Mouse (Mus musculus) cerebellum, postnatal 4 days (tissue): ENCODE measurements around the gene Tenm2.

Source experiments
- DNase-seq, 2 experiments: peaks; one replicate each; pipeline ENCODE4 v3.0.0; 2022; ENCODE audit warnings: low spot score in 2 of 2, mixed read lengths in 1 of 2

The Tenm2 gene

GRCm38 (mm10) chr11:35995310-35995709 is 1240.5 kb downstream of the Tenm2 start:
- DNase-seq: no peak

DNA sequence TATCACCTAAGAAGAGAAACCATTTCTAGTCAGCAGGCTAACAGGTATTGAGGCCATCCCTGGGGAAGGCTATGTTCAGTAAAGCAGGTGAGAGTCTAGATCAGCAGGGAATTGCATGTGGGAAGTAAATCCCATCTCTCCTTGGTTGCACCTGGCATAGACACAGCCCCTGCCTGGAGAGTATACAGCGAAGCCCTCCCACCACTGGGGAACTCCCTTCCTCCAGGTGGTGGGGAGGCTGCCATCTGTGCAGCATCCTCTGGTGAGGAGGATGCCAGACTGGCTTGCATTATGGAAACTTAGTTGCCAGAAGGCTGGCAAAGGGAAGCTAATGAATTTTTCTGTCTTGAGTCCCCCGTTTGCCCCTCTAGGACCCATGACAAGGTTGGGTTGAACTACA is 1243.9 kb downstream of the Tenm2 start:
- DNase-seq: no peak

GRCm38 (mm10) chr11:35989967-35990366 is 1245.8 kb downstream of the Tenm2 start:
- no peak for DNase-seq

DNA sequence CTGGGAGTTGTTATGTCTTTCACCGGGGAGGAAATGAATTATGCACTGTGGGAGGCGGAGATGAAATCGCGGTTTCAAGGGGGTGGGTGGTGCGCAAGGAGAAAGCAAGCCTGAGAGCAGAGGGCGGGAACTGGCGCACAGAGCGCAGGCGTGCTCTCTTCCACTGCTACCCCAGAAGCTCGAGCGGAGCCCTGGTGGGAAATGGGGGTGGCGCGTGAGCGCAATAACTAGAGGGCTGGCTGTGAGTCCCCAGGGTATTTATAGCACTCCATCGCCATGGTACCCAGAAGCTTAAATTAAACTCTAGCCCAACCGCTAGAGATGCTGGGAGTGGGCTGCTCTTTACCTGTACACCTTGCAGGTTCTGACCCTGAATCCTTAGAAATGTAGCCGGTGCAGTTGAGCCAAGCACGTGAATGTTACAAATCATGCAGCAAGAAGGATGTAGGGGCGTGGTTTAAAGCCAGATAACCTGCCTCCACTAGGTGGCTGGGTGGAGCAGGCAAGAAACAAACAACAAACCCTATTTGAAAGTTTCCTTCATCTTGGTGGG is 1249.8 kb downstream of the Tenm2 start:
- no peak for DNase-seq

DNA sequence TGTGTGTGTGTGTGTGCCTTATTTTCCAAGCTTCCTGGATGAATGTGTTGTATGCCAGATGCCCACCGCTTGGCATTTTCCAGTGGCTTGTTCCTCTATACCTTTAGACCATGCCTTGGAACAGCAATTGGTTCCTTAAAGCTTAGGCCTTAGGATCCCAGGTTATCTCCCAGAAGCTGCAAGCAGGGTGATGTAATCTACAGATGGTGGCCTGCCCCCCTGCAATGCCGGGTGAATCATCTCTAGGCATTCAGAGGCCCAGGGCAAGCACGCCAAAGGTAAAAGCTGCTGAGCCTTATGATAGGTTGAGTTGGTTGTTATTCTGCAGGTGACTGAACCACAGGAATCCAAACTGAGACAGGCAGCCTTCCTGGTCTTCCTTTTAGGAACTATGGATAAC is 1253.0 kb downstream of the Tenm2 start:
- no peak for DNase-seq

DNA sequence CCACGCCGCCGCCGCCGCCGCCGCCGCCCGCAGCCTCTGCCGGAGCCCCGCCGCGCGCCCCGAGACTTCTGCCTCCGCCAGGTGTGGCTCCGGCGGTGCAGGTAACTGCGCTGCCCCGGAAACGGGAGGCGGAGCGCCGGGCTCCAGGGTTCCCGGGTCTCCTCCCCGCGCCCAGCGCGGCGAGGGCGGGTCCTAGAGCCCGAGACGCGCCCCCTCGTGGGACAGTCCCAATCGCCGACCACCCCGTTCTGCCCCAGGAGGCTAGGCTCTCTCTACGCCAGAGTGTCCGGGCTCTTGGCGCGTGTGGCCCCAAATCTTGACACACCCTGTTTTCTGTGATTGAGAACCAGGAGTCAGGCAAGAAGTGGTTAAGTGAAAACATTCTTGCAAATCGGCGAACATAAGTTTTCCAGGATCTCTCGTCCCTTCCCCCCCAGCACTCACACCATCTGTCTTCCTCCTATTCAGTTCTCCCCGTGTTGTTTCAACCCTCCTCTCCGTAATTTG is 1255.3 kb downstream of the Tenm2 start, which contains the start of gene Wwc1:
Gene Wwc1, minus strand, starts transcription at position 117 of the 507 bp plus-strand sequence.
- DNase-seq: peak; percentile 33 to 65

- peak in 1 of 2 experiments; percentile 36 for DNase-seq
These were observed 1255.9 kb downstream of the Tenm2 start for GRCm38 (mm10) chr11:35979733-35980410.

DNA sequence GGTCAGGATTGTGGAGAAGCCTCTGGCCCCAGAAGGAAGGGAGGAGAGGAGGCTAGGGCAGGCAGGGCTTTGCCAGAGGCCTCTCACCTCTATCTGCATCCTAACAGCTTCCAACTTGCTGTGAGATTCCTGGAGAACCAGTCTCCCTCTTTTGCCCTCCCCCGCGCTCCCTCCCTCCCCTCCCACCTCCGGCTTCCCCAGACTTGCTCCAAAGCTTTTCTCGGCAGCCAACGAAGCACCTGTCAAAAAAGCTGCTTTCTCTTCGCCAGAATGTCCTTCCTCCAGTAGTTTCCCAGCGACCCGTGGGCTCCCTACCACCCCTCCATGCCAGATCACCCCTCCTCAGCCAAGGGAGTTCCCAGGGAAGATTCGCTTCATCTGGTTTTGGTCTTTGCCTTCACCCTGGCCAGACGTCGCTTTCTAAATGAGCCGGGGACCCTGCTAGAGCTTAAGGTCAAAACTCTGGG is 1256.5 kb downstream of the Tenm2 start:
- no peak for DNase-seq

DNA sequence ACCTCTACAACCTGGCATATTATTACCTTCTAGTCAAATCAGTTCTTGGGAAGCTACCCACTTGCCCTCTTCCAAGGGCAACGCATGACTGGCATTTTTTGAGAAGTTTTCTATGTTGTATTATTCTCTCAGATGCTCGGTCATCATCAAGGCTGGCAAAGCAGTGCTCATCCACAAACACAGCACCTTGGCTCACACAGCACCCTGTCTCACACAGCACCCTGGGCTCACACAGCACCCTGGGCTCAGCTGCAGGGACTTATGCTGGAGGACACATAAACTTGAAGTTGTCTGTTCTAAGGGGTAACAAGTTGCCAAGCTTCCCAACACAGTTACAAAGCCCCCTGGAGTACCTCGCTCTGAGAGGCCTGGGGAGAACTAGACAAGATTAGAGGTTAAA is 1258.0 kb downstream of the Tenm2 start:
- DNase-seq: no peak

DNA sequence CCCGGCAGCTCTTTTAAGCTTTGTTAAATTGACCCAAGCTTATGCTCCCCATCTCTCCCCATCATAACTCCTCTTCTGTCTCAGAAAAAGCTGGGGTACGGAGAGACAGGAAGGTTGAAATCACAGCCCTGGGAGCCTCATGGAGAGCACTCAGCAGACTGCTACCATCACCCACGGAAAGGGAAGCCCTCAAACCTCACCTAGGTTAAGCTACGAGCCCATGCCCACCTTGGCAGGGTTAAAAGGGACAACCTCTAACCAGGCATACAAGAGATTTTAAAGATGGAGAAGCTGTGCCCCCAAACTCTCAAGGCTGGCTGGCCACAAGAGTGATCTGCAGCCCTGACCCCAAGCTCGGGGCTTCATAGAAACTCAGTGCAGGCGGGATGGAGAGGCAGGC is 1258.7 kb downstream of the Tenm2 start:
- DNase-seq: no peak

DNA sequence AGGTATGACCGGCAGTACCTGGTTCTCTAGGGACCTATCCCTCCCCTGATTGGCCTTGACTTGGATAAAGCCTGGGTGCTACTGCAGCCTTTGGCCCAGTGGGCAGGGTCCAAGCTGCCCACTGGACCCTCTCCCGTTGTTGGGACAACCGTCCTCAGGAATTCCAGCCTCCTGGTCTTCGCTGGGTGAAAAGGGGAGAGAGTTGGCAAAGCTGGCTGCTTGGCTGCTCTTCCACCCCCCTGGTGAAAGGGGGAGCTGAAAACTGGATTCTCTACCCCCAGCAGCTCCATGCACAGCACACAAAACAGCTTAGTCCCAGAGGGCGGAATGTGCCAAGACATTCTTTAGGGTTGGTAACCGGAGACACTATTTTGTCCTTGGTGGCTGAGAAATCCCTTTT is 1259.3 kb downstream of the Tenm2 start:
- DNase-seq: no peak

- no peak for DNase-seq
These were observed 1260.9 kb downstream of the Tenm2 start for GRCm38 (mm10) chr11:35974632-35975450.

DNA sequence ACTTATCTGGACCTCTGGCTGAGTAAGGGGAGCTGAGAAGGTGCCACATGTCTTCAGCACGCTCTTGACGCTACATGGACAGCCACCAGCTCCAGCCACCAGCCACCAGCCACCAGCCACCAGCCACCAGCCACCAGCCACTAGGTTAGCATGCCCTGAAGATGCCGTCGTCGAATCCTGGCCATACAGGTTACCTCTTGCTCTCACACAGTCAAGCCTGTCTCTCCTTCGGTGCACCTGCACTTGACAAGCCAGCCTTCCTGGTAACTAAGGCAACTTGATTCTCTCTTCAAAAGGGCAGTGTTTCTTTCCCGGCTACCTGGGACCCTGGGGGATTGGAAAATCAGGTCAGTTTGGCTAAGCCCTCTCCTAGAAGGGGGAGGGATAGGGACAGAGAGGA is 1262.6 kb downstream of the Tenm2 start:
- DNase-seq: no peak

- no peak for DNase-seq
These were observed 1263.4 kb downstream of the Tenm2 start for GRCm38 (mm10) chr11:35972270-35972931.

DNA sequence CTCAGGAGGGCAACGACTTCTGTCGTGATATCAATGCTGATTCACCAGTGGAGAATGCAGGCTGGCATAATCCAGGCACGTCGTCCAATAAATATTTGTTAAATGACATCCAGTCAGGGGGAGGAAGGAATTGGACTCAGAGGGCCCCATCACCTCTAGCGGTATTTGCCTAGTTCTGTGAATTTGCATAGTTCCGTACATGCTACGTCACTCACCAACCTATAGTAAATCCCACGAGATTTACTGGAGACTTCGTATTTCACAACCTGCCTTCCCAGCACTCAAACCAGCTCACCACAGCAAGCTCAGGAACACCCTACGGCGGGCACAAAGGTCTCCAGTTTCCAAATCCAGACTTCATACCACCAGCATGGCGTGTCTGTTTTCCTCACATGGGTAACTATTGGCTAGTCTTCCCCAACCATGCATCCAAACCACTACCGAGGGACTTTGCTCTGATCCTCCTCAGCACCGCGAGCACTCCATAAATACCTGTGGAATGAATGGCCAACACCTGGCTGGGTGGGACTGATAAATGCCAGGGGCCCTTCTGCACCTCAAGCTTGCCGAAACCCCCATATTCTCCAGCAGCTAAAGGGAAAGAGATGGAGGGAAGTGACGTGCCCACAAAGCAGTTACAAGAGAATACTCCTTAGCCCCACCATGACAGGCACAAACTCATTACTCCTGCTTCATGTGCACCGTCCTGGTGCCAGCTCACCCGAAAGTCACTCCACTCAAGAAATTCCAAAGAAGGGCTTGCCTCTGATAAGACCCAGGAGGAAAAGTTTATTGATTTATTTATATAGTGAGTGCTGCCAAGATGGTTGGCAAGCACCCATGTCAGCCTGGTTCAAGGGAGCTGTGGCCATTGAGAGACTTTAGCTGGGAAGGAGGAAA is 1264.7 kb downstream of the Tenm2 start:
- no peak for DNase-seq

DNA sequence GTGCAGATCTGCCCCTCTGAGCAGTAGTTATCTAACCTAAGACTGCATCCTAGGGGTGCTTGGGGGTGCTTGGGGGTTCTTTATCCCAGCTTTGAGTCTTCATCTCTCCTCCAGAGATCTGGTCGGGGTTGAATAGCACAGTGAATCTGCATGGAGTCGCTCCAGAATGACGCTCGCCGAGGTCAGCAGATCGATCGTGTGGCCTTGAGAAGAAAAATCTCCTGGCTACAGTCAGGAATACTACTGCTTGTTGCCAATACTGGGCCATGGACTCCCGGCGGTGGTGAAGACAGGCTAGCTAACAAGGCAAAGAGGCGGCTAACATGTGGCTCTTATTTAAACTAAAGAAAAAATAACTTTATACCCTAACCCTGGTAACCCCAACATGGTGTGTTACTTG is 1267.5 kb downstream of the Tenm2 start:
- no peak for DNase-seq

- DNase-seq: no peak
These were observed 1271.7 kb downstream of the Tenm2 start for GRCm38 (mm10) chr11:35963981-35964549.

DNA sequence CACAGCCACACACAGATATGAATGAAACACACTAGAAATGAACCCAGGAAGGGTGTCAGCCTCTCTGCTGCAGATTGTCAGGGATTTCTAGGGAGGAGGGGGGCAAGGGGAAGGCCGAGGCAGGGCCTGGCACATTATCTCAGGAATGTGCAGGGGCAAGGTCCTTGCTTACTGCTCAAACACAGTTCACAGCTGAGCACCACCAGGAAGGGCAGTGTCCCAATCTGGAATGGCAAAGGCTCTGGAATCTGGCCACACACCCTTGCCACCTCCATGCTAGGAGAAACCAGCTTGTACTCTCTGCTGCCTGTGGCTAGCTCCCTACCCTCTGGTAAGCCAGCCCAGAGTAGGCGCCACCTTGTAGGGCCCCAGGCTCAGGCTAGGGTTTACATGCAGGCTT is 1272.2 kb downstream of the Tenm2 start:
- DNase-seq: no peak

- no peak for DNase-seq
These were observed 1273.3 kb downstream of the Tenm2 start for GRCm38 (mm10) chr11:35962431-35962830.

DNA sequence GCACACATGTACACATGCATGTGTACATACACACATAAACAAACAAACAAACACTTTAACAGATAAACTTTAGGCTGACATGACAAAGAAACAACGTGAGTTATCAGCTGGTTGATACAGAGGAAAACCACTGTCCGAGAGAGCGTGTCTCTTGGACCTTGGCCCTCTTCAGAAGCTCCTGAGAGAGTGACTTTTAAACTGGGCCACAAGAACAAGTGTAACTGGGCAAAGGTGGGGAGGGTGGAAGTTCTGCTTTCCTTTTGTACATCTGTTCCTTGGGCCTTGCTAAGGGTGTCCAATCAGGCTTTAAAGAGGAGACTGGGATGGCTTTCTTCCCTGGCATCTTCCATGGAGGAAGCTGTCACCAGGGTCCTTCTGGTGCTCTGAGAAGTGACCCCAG is 1276.5 kb downstream of the Tenm2 start:
- no peak for DNase-seq
